Mouse (Mus musculus) liver, embryonic 16.5 days (tissue): ENCODE measurements around the gene St14. TPM values are rescaled to one million over a fixed set of nuclear protein-coding genes. Genes with fewer than 3 reads are reported as not detected.
"Not testable (repeated sequence)": the region's sequence is repeated elsewhere in the genome, so short reads cannot be mapped to it uniquely, and the experiment has no call there.

Source experiments
- ATAC-seq: fragments of 200-750 bp; cut with Nextera tagmentation; 2 replicates; pipeline ENCODE4 v1.8.0; 2017; ENCODE audit warnings: low read depth, mild to moderate bottlenecking, moderate number of reproducible peaks, moderate library complexity
- H3K27ac ChIP-seq: fragments of 300-500 bp; sonication (generic); 2 replicates; pipeline ENCODE4 v1.5.1; 2014; ENCODE audit warnings: mild to moderate bottlenecking, low read length
- H3K27me3 ChIP-seq: fragments of 300-500 bp; sonication (generic); 2 replicates; pipeline ENCODE4 v1.6.1; 2014; ENCODE audit warnings: low read depth, low read length, mixed read lengths; ENCODE audit not compliant: control insufficient read depth, insufficient read depth
- H3K36me3 ChIP-seq: fragments of 300-500 bp; sonication (generic); 2 replicates; pipeline ENCODE4 v1.6.1; 2014; ENCODE audit warnings: mild to moderate bottlenecking; ENCODE audit not compliant: control insufficient read depth, insufficient read depth
- H3K4me1 ChIP-seq: fragments of 300-500 bp; sonication (generic); 2 replicates; pipeline ENCODE4 v1.6.1; 2014; ENCODE audit warnings: low read depth, low read length, mixed read lengths; ENCODE audit not compliant: control insufficient read depth
- H3K4me2 ChIP-seq: fragments of 300-500 bp; sonication (generic); 2 replicates; pipeline ENCODE4 v1.6.1; 2014; ENCODE audit warnings: low read depth, low read length, mixed read lengths
- H3K4me3 ChIP-seq: fragments of 300-500 bp; sonication (generic); 2 replicates; pipeline ENCODE4 v1.5.1; 2014; ENCODE audit warnings: low read depth, mild to moderate bottlenecking, low read length
- H3K9ac ChIP-seq: fragments of 300-500 bp; sonication (generic); 2 replicates; pipeline ENCODE4 v1.6.1; 2014; ENCODE audit warnings: low read depth, low read length
- H3K9me3 ChIP-seq: fragments of 300-500 bp; sonication (generic); replicated peaks from 2 replicates; pipeline ENCODE4 v1.6.1; 2016; ENCODE audit warnings: low read length; ENCODE audit not compliant: control insufficient read depth
- WGBS: fragments of 180-500 bp; shearing (Covaris S2); extraction: QIAGEN DNeasy Blood & Tissue Kit; methylation state at CpG from one replicate; pipeline ENCODE4 v1.1.7; 2014; ENCODE audit not compliant: insufficient replicate concordance; 5-methylcytosine and 5-hydroxymethylcytosine counted together
- polyA plus RNA-seq: library from polyadenylated mRNA; unstranded; fragments of >200 nt; fragmentation: Nextera tagmentation; extraction: Ambion mirVana; gene quantifications from 2 replicates; pipeline ENCODE4 v1.2.1, GENCODE M21; 2015

St14 gene
- polyA plus RNA-seq, 1 experiment from 2014 or later: 1.0 TPM

GRCm38 (mm10) chr9:31058723-31059122 is 72.9 kb downstream of the St14 start:
- H3K4me1 ChIP-seq: no peaks in the 10 kb centered on the region
- WGBS: 65% methylated on average over 2 of the region's 2 CpGs
- no peak overlapping the region for H3K4me2 ChIP-seq
- no peak overlapping the region for H3K9ac ChIP-seq
- no peak overlapping the region for H3K4me3 ChIP-seq
- H3K9me3 ChIP-seq: no peaks in the 10 kb centered on the region
- H3K27me3 ChIP-seq: no peaks in the 10 kb centered on the region
- no peak for ATAC-seq
- H3K27ac ChIP-seq: no peak overlapping the region
- H3K36me3 ChIP-seq: peaks cover 9% of the 10 kb centered on the region

- not testable (repeated sequence) for H3K27me3 ChIP-seq
These were observed 80.1 kb downstream of the St14 start for GRCm38 (mm10) chr9:31051509-31051908.

DNA sequence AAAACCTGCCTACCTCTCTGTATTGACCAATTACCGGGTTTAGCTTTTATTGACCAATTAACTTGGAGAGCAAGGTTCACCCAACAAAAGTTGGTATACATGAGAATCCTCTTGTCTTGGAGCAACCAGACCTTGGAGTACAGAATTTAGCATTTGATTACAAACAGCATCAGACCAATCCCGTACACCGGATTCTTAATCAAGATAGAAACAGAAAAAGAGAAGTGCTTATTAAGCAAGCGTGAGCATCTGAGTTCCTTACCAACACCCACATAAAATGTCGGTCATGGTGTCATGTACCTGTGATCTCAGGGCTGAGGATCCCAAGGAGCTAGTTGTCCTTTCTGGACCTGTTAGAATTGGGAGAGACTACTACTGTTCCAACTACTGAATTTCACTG is 81.4 kb downstream of the St14 start:
- H3K27me3 ChIP-seq: no peaks in the 10 kb centered on the region
- no peak overlapping the region for H3K27ac ChIP-seq
- no peak overlapping the region for H3K4me3 ChIP-seq
- peaks cover 3% of the 10 kb centered on the region; the same call in 1 of the 2 replicates for H3K36me3 ChIP-seq
- H3K9ac ChIP-seq: no peak overlapping the region
- 78% methylated on average over 5 of the region's 5 CpGs for WGBS
- no peak overlapping the region for H3K4me2 ChIP-seq
- ATAC-seq: no peak
- no peaks in the 10 kb centered on the region for H3K4me1 ChIP-seq
- H3K9me3 ChIP-seq: no peaks in the 10 kb centered on the region

More at GRCm38 (mm10) chr9:31051509-31051908, 80.1 kb downstream of the St14 start:
- H3K9ac ChIP-seq, H3K36me3 ChIP-seq, H3K9me3 ChIP-seq, H3K4me1 ChIP-seq, H3K4me2 ChIP-seq, H3K4me3 ChIP-seq, ATAC-seq, H3K27ac ChIP-seq: not testable (repeated sequence)
- 80% methylated on average over 6 of the region's 6 CpGs for WGBS

Other genes with a start within 250 kb of the St14 start
- 0.64 and 0.81 TPM in 2 replicates for gene Adamts15, start 209.4 kb downstream of the St14 start, polyA plus RNA-seq
- gene Adamts8, start 189.3 kb downstream of the St14 start, polyA plus RNA-seq: 0.12 and 0.18 TPM in 2 replicates
- gene Zbtb44, start 101.2 kb downstream of the St14 start, polyA plus RNA-seq: 5.8 and 6.3 TPM in 2 replicates
- 194 and 198 TPM in 2 replicates for gene Aplp2, start 80.0 kb upstream of the St14 start, polyA plus RNA-seq
- gene Prdm10, start 148.7 kb upstream of the St14 start, polyA plus RNA-seq: 2.9 and 3.1 TPM in 2 replicates